Mouse (Mus musculus): ENCODE measurements at regions not wholly inside any gene's neighbourhood (a gene's known extent, or its start where the extent isn't known, plus 50 kb on each side); places are given as distances from the start of the nearest gene placed in this dataset.

DNA sequence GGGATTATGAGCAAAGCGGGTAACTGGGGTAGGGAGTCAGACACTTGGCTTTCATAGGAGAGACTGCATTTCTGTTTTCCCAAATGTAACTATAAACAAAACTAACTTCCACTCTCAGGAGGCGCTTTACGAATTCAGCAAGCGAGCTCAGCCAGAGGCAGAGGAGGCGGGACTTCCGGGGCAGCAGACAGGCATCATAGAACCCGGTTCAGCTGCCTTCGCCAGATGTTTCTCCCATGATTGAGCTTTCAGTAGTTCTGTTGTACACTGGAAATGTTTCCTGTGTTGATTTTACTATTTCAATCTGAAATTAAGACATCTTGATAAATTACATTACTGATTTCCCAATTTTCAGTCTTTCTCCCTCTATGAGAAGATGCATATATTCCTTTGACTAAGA lies 92.9 kb downstream of the Zfp365 start:
- H3K27me3 ChIP-seq (ENCODE audit: insufficient read depth, low read length): no peaks in the 10 kb centered on the region
- DNase-seq (ENCODE audit: low spot score) (no peak), ATAC-seq (no peak)
- WGBS: 81% methylated on average over 8 of the region's 8 CpGs
- H3K4me2 ChIP-seq (ENCODE audit: low read depth, low read length): no peak overlapping the region
- H3K9ac ChIP-seq (replicated peaks; ENCODE audit: low read length): no peak overlapping the region
- no peaks in the 10 kb centered on the region for H3K36me3 ChIP-seq (ENCODE audit: insufficient read depth, low read length)
- H3K9me3 ChIP-seq (ENCODE audit: low read length): no peaks in the 10 kb centered on the region
- TF ChIP-seq CTCF (IDR thresholded peaks at IDR 0.05; ENCODE audit: low read depth): no peak
- no peak overlapping the region for H3K4me3 ChIP-seq (ENCODE audit: low read length)
- no peaks in the 10 kb centered on the region for H3K4me1 ChIP-seq (ENCODE audit: insufficient read depth, low read length)
- H3K27ac ChIP-seq: no peak overlapping the region

DNA sequence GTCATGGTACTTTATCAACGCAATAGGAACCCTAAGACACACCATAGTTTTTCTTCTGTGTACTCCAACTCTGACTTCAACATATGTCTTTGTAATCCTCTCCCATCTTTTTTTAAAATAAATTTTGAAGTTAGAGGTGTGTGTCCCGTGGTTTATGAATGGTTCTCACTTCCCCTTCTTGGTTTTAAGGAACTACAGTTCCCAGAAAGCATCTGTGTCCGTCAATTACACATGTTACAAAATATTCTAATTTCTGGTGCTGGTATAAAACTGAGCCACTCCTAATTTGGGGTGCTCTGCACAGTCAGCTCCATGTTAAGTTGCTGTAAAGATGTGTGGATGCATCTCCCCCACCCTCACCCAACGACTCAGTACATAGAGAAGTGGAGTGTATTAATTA lies 98.6 kb downstream of the Zfp365 start:
- Histone ChIP-seq H3K9ac (replicated peaks; ENCODE audit: low read length) (no peak overlapping the region), H3K4me1 (ENCODE audit: insufficient read depth, low read length) (no peaks in the 10 kb centered on the region), H3K4me2 (ENCODE audit: low read depth, low read length) (no peak overlapping the region), H3K36me3 (ENCODE audit: insufficient read depth, low read length) (no peaks in the 10 kb centered on the region), H3K27ac (no peak overlapping the region), H3K9me3 (ENCODE audit: low read length) (no peaks in the 10 kb centered on the region), H3K27me3 (ENCODE audit: insufficient read depth, low read length) (no peaks in the 10 kb centered on the region), H3K4me3 (ENCODE audit: low read length) (no peak overlapping the region)
- TF ChIP-seq CTCF (IDR thresholded peaks at IDR 0.05; ENCODE audit: low read depth): no peak
- ATAC-seq (no peak), DNase-seq (ENCODE audit: low spot score) (no peak)
- 83% methylated on average over 4 of the region's 4 CpGs for WGBS

DNA sequence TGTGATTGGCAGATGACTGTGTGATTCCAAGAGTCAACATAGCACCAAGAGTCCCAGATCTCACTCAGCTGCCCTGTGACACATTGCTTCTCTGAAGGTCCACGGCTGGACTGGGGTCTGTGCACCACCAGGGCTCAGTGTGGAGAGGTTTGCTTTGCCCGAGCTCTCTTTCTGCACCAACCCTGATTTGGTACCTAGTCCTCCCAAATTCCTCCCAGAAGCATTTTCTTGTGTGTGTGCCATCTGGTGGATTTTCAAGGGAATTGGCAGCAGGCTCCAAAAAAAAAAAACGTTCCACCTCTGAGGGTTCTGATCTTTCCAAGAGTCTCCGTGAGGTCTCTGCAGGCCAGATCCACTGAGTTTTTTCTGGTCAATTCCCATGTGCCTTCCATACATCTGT lies 107.3 kb downstream of the Zfp365 start:
- no peaks in the 10 kb centered on the region for H3K36me3 ChIP-seq (ENCODE audit: insufficient read depth, low read length)
- no peak overlapping the region for H3K4me3 ChIP-seq (ENCODE audit: low read length)
- no peaks in the 10 kb centered on the region for H3K9me3 ChIP-seq (ENCODE audit: low read length)
- H3K4me1 ChIP-seq (ENCODE audit: insufficient read depth, low read length): no peaks in the 10 kb centered on the region
- ATAC-seq: no peak
- WGBS: 26% methylated on average over 4 of the region's 4 CpGs
- TF ChIP-seq CTCF (IDR thresholded peaks at IDR 0.05; ENCODE audit: low read depth): peak; percentile 68
- no peak overlapping the region for H3K9ac ChIP-seq (replicated peaks; ENCODE audit: low read length)
- H3K27me3 ChIP-seq (ENCODE audit: insufficient read depth, low read length): no peaks in the 10 kb centered on the region
- no peak overlapping the region for H3K27ac ChIP-seq
- DNase-seq (ENCODE audit: low spot score): peak; percentile 64
- H3K4me2 ChIP-seq (ENCODE audit: low read depth, low read length): no peak overlapping the region

DNA sequence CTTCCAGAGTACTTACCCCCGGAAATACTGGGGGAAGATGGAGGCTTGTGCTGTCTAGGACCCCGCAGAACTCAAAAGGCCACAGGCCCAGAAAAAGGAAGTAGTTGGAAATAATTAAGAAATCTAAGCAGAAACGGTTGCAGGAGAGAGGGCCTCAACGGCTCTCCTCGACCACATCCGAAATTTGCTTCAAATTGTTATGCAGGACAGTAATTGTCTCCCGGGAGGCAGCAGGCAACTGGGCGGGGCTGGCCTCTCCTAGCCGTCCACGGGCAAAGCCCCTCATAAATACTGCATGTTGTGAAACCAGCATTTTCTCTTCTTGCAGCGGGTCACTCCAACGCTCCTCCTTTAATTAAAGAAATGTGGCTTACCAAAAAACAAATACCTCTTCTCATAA lies 107.8 kb downstream of the Zfp365 start:
- H3K4me2 ChIP-seq (ENCODE audit: low read depth, low read length): no peak overlapping the region
- H3K27me3 ChIP-seq (ENCODE audit: insufficient read depth, low read length): no peaks in the 10 kb centered on the region
- H3K4me3 ChIP-seq (ENCODE audit: low read length): no peak overlapping the region
- no peak for TF ChIP-seq CTCF (IDR thresholded peaks at IDR 0.05; ENCODE audit: low read depth)
- H3K36me3 ChIP-seq (ENCODE audit: insufficient read depth, low read length): no peaks in the 10 kb centered on the region
- H3K9ac ChIP-seq (replicated peaks; ENCODE audit: low read length): no peak overlapping the region
- H3K27ac ChIP-seq: no peak overlapping the region
- DNase-seq (ENCODE audit: low spot score) (no peak), ATAC-seq (no peak)
- H3K4me1 ChIP-seq (ENCODE audit: insufficient read depth, low read length): no peaks in the 10 kb centered on the region
- no peaks in the 10 kb centered on the region for H3K9me3 ChIP-seq (ENCODE audit: low read length)
- WGBS: 56% methylated on average over 12 of the region's 12 CpGs

DNA sequence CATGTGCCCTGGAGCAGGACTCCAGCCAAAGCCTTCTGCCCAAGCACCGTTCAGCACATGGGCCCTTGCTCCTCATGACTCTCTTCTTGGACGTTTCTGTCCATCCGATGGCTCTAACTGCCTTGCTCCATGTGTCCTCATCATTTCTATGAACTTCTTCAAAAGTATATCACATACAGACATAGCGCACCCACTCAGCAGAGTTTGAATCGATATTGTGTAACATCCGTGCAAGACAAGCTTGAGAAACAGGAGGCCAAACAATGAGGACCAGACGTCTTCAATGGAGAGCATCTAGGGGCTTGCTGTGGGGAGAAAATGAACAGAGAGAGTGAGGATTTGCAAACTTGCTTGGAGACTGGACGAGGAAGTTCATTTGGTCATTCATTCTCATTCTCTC lies 110.3 kb downstream of the Zfp365 start:
- no peak overlapping the region for H3K27ac ChIP-seq
- no peak overlapping the region for H3K4me2 ChIP-seq (ENCODE audit: low read depth, low read length)
- H3K4me1 ChIP-seq (ENCODE audit: insufficient read depth, low read length): no peaks in the 10 kb centered on the region
- 88% methylated on average over 8 of the region's 8 CpGs for WGBS
- no peak for TF ChIP-seq CTCF (IDR thresholded peaks at IDR 0.05; ENCODE audit: low read depth)
- H3K9ac ChIP-seq (replicated peaks; ENCODE audit: low read length): no peak overlapping the region
- H3K27me3 ChIP-seq (ENCODE audit: insufficient read depth, low read length): no peaks in the 10 kb centered on the region
- DNase-seq (ENCODE audit: low spot score): no peak
- H3K36me3 ChIP-seq (ENCODE audit: insufficient read depth, low read length): no peaks in the 10 kb centered on the region
- no peak for ATAC-seq
- H3K4me3 ChIP-seq (ENCODE audit: low read length): no peak overlapping the region
- no peaks in the 10 kb centered on the region for H3K9me3 ChIP-seq (ENCODE audit: low read length)

DNA sequence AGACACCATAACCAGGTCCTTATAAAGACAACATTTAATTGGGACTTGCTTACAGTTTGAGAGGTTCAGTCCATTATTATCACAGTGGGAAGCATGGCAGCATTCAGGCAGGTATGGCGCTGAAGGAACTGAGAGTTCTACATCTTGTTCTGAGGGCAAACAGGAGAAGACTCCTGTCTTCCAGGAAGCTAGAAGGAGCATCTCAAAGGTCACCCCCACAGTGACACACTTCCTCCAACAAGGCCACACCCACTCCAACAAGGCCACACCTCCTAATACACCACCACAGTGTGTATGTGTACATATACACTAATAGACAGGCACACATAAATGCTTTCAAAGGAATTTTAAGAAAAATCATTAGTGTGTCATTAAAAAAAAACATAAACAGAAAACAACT lies 110.8 kb downstream of the Zfp365 start:
- no peak for TF ChIP-seq CTCF (IDR thresholded peaks at IDR 0.05; ENCODE audit: low read depth)
- H3K4me2 ChIP-seq (ENCODE audit: low read depth, low read length): no peak overlapping the region
- WGBS: 95% methylated on average over 1 of the region's 1 CpGs
- H3K27me3 ChIP-seq (ENCODE audit: insufficient read depth, low read length): no peaks in the 10 kb centered on the region
- H3K4me1 ChIP-seq (ENCODE audit: insufficient read depth, low read length): no peaks in the 10 kb centered on the region
- H3K9ac ChIP-seq (replicated peaks; ENCODE audit: low read length): no peak overlapping the region
- no peaks in the 10 kb centered on the region for H3K9me3 ChIP-seq (ENCODE audit: low read length)
- no peak for DNase-seq (ENCODE audit: low spot score)
- no peak overlapping the region for H3K27ac ChIP-seq
- H3K36me3 ChIP-seq (ENCODE audit: insufficient read depth, low read length): no peaks in the 10 kb centered on the region
- ATAC-seq: no peak
- H3K4me3 ChIP-seq (ENCODE audit: low read length): no peak overlapping the region

DNA sequence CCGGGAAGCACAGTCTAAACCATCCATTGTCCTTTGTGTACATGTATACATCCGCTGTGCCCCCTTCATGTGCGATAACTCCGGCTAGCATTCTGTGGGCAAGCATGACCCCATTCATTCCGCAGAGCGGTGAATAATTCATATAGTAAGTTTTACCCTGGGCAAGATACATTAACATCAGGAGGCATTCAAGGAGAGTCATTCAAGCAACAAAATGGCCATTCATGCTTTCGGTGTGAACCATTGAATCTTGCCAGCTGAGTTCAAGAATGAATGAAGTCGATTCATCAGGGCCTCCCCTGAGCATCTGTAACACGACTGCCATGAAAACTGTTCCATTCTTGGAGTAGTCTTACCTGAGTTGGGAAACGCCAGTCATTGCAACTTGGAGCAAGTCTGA lies 113.5 kb downstream of the Zfp365 start:
- Histone ChIP-seq H3K4me1 (ENCODE audit: insufficient read depth, low read length) (no peaks in the 10 kb centered on the region), H3K27ac (no peak overlapping the region), H3K27me3 (ENCODE audit: insufficient read depth, low read length) (no peaks in the 10 kb centered on the region), H3K9me3 (ENCODE audit: low read length) (no peaks in the 10 kb centered on the region), H3K4me3 (ENCODE audit: low read length) (no peak overlapping the region), H3K4me2 (ENCODE audit: low read depth, low read length) (no peak overlapping the region), H3K9ac (replicated peaks; ENCODE audit: low read length) (no peak overlapping the region), H3K36me3 (ENCODE audit: insufficient read depth, low read length) (no peaks in the 10 kb centered on the region)
- peak; percentile 6 for DNase-seq (ENCODE audit: low spot score)
- WGBS: 33% methylated on average over 10 of the region's 10 CpGs
- no peak for TF ChIP-seq CTCF (IDR thresholded peaks at IDR 0.05; ENCODE audit: low read depth)
- peak; percentile 45; the same call in 1 of the 2 replicates for ATAC-seq
